Mouse (Mus musculus): Measurements from ENCODE around the gene Mgarp.
"Not testable (repeated sequence)": the region's sequence is repeated elsewhere in the genome, so short reads cannot be mapped to it uniquely, and the experiment has no call there.

Mgarp gene

DNA sequence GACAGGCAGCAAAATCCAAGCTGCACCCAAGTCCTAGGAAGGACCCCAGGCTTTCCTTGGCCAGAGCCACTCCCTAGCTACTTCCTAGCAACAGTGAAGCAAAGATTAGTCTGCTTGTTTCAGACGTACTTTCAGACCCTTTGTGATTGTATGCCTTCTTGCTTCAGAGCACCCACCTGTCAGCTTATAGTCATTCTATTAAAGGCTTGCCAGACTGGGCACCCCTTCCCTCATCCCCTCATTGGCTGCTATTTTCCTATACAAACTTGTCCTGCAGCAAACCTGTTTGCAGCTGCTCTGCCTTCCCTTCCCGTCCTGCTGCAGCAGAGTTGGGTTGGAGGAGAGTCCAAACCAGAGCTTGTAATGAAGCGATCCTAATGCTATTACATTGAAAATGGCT lies 2.1 kb upstream of the Mgarp start:
- ATAC-seq (ENCODE audit: insufficient number of reproducible peaks, low FRiP score, low TSS enrichment) = no peak

DNA sequence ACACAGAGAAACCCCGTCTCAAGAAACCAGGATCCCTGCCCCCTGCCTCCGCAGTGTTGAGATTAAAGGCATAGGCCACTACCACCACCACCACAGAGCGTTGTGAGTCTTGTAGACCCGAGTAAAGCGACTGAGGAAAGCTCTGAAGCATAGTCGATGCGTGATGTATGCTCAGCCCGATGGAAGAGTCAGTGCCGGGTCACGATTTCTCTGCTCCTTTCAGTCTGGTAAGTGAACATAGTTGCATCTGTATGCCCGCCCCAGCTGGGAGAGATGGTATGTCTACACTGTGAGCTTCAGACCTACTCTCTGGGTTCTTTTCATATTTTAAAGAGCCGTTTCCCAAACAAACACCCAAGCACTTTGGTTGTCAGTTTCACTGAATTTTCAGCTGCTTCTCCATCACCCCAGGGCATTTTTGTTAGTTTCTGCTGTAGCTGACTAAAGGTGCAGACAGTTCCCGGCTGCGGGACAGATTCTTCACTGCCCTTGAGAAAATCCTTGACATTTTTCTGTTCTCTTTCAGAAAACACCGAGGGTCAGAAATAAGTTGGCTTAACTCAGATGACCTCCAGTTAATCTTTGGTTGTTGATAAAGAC lies 1.3 kb upstream of the Mgarp start:
- no peak for ATAC-seq (ENCODE audit: insufficient number of reproducible peaks, low FRiP score, low TSS enrichment)

DNA sequence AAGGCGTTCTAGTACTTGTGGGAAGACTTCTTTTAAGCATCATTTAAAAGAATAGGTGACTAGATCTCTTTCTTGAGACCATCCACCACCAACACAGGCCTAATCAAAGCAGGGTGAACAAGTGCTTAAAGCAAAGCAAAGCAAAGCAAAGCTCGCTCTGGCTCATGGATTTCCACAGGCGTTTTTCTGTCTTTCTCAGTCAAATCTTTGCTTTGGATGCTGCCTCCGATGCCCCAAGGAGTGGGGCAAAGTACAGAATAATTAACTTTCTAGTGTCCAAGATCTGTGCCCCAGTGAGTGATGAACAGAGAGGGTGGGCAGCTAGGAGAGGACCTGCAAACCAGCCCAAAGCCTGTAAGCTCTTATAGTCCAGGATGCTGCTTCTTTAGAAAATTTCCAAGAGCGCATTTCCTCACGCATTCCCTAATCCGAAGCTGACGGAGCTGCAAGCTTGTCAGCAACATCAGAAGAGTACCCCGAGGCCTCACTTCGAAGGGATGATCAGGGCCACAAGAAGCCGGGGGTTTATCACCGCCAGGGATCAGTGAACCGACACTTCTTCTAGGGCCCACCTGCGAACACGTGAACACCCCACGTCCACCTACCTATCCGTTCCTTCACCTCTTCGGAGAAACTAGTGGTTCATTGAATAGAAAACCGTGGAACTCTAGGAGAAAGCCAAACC lies 935 bp downstream of the Mgarp start:
- no peak for ATAC-seq (ENCODE audit: insufficient number of reproducible peaks, low FRiP score, low TSS enrichment)

DNA sequence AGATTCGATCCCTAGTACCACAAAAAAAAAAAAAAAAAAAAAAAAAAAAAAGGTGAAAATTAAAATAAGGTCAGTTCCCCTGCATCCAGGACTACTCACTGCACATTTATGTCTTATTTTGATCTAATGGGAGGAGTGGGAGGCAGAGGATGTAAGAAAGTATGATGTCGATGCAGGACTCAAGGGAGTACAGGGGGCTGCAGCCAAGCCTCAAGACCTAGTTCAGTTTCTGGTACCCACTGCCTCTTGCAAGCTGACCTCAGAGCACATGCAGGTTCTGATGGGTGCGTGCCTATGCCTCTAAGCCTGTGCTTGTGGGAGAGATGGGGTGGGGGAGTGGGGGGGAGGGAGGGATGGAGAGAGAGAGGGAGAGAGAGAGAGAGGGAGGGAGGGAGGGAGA lies 1.7 kb downstream of the Mgarp start:
- no peak for ATAC-seq (ENCODE audit: insufficient number of reproducible peaks, low FRiP score, low TSS enrichment)

DNA sequence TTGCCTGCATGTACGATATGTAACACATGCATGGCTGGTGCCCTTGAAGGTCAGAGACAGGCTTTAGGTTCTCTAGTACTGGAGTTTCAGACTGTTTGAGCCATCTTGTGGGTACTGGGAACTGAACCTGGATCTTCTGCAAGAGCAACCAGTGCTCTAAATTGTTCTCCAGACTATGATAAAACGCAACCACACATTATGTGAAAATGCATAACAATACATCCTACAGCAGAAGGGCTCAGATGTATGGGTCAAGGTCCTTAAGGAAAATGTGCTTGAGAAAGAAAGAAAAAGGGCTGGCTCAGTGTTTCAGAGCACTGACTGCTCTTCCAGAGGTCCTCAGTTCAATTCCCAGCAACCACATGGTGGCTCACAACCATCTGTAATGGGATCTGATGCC lies 2.9 kb downstream of the Mgarp start:
- ATAC-seq (ENCODE audit: insufficient number of reproducible peaks, low FRiP score, low TSS enrichment) = no peak

DNA sequence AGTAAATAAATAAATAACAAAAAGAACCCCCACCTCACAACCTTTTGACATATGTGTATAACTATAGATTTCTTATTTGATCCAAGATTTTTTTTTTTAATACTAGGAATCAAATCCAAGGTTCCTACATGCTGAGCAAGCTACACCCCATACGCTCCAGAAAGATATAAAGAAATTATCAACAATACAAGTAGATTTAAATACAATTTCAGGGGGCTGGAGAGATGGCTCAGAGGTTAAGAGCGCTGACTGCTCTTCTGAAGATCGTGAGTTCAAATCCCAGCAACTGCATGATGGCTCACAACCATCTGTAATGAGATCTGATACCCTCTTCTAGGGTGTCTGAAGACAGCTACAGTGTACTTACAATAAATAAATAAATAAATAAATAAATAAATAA lies 3.5 kb downstream of the Mgarp start:
- ATAC-seq (ENCODE audit: insufficient number of reproducible peaks, low FRiP score, low TSS enrichment) = not testable (repeated sequence)

DNA sequence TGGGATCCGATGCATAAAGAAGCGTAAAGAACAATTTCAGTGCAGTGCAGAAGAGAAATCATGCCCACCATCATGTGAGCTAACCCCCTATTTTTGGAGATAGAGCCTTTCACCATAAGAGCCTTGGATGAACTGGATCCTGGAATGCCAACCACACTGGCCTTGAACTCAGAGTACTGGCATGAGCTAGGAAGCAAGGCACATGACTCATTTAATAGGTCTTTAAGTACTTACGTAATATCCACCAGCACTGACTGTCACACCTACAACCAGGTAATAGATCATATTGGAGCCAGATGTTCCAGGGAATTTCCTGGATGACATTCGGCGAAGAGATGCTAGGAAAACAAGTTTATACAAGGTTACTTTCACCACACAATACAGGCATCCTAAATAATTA lies 4.9 kb downstream of the Mgarp start:
- ATAC-seq (ENCODE audit: insufficient number of reproducible peaks, low FRiP score, low TSS enrichment) = no peak

DNA sequence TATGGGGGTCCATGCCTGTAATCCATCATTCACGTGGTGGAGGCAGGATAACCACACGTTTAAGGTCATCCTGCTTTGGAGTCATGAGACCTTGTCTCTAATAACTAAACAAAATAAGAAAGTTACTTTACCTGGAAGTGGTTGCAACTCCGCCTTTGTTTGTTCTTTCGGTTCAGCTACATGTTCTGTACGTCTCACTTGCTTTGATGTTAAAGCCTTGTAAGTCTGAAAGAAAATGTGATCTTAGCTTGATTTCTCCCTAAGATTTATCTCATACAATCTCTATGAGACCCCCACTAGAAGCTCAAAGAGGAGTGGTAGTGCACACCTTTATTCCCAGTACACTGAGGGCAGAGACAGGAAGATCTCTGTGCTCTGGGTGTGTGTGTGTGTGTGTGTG lies 5.4 kb downstream of the Mgarp start:
- no peak for ATAC-seq (ENCODE audit: insufficient number of reproducible peaks, low FRiP score, low TSS enrichment)

DNA sequence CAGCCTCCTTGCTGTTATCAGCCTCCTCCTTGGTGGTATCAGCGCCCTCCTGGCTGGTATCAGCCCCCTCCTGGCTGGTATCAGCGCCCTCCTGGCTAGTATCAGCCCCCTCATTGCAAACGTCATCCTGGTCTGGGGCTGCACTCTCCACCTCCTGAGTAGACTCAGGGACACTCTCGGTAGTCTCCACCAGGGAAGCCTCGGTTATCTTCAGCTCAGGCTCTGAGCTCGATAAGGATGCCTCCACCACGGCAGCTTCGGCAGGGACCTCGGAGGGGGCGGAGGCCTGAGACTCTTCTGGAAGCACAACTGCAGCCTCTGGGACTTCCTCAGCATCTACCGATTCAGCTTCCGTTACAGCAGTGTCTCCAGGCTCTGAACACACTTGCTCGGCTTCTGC lies 7.6 kb downstream of the Mgarp start:
- ATAC-seq (ENCODE audit: insufficient number of reproducible peaks, low FRiP score, low TSS enrichment) = no peak

DNA sequence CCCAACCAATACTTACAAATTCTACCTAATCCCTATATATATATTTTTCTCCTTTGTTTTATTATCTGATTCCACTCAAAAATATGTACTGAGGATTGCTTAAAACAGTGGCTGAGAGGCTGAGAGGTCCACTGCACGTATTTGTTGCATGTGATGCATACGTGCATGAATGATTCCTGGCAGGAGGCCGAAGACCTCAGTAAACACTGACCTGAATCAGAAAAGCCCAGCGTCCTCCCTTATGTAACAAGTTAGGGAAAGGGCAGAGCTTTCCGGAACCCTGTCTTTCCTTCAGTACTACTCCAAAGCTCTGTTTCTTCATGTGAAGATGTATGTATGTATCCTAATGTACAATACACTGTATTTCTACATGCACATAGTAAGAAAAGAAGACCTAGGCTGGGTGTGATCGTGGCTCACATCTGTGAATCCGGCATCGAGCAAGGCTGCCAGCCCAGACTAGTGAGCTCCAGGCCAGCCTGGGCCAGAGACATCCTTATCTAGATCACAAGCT lies 8.6 kb downstream of the Mgarp start:
- peak; percentile 37; the same call in 1 of the 2 replicates for ATAC-seq (ENCODE audit: insufficient number of reproducible peaks, low FRiP score, low TSS enrichment)

DNA sequence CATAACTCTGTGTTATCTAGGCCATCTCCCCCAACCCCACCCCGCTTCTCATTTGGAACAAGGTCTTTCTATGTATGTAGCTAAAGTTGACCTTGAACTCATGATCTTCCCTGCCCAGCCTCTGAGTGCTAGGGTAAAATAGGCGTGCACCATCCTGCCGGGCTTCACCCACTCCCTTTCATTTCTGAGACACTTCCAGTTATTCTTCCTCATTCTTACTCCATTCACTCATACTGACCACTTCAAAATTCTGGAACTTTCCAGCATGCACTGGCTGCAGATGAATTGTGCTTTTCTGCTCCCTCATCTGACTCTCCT lies 9.4 kb downstream of the Mgarp start:
- no peak for ATAC-seq (ENCODE audit: insufficient number of reproducible peaks, low FRiP score, low TSS enrichment)

DNA sequence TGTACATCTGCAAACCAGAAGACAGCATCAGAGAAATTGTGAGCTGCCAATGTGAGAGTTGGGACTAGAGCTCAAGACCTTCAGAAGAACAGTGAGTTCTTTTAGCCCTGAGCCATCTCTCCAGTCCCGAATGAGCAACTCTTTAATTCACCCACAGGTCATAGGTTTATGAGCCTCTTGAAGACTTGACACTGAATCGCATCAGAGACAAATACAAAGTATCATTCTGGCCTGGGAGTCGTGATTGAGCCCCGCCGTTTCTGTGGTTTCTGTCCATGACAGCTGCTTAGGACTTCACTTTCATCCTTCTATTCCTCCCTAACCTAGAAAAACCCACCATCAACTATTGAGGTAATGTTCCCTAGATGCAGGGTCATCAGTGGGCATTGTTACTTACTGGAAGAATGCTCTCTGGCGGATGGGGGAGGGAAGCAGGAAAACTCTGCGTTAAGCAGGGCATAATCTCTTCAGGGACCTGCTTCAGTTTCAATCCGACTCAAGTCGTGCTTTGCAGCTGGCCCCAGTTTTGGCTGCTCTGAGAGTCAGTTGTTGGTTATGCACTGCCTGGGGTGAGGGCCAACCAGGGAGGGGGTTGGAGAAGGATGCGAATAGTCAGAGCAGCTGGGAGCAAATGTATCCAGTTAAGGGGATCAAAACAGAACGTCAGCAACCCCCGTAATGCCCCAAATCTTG lies 10.0 kb downstream of the Mgarp start:
- no peak for ATAC-seq (ENCODE audit: insufficient number of reproducible peaks, low FRiP score, low TSS enrichment)

DNA sequence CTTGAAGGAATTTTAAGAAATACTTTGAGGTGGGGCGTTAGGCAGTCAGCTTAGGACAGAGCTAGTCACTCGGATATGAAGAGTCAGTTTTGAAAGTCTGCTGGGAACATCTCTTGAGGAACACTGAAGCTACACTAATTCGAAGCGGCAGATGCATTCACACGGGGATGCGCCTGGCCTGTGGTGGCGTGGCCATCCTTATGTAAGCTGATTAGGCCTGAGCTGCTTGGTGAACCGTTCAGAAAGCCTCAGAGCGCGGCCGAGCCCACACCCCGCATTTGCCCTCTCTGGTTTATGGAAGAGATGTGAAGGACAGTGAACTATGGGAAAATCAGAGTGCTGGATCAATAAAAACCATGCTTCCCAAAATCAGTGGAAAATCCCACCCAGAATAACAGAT lies 13.1 kb downstream of the Mgarp start:
- ATAC-seq (ENCODE audit: insufficient number of reproducible peaks, low FRiP score, low TSS enrichment) = peak; percentile 75; the same call in 1 of the 2 replicates

DNA sequence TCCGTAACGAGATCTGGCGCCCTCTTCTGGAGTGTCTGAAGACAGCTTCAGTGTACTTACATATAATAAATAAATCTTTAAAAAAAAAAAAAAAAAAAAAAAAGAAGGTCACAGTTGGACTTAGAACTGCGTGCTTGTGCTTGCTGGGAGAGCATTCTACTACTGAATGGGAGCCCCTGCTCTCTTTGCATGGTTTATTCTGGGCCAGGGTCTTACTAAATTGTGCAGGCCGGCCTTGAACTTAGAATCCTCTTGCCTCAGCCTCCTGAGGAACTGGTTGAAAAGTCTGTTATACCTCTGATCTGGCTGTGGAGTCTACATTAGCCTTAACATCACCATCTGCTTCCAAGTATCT lies 15.9 kb downstream of the Mgarp start:
- no peak for ATAC-seq (ENCODE audit: insufficient number of reproducible peaks, low FRiP score, low TSS enrichment)

DNA sequence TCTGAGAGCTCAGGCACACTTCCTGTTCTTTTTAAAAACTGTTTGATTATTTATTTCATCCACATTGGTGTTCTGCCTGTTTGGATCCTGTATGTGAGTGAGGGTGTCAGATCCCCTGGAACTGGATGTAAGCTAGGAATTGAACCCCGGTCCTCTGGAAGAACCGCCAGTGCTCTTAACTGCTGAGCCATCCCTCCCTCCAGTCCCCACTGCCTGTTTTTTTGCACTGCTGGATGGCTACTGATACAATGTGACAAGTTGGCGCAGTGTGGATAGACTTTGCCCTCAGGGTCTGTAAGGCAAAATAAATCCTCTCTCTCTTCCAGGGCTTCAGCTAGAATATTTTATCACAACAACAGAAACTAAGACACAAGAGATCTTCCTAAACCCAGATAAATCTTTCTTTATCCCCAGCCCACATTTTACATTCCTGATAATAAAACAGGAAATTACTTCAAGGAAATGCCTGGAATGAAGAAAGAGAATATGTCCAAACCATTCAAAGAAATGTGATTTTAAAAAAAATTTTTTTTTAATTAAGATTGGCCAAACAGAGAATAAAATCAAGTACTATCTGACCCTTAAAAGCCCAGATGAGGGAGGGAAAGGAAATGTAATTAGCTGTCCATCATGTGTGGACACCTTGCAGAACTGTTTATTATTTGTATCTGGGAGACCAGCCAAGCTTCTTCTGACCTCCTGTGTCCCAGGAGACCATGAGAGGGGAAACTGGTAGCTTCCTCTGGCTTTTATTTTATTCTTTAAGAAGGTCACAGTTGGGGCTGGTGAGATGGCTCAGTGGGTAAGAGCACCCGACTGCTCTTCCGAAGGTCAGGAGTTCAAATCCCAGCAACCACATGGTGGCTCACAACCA lies 16.5 kb downstream of the Mgarp start:
- ATAC-seq (ENCODE audit: insufficient number of reproducible peaks, low FRiP score, low TSS enrichment) = no peak

DNA sequence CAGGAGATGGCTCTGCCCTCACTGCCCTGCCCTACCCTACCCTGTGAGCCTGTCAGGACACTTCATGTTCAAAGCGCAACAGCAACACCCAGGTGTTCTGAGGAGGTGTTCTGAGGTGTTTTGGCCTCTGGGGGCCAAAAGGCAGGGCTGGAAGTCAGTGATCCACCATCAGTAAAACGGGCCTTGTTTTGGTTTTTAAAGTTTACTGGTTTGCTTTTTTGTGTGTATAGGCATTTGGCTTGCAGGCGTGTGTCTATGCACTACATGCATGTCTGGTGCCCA lies 17.9 kb downstream of the Mgarp start:
- no peak for ATAC-seq (ENCODE audit: insufficient number of reproducible peaks, low FRiP score, low TSS enrichment)

DNA sequence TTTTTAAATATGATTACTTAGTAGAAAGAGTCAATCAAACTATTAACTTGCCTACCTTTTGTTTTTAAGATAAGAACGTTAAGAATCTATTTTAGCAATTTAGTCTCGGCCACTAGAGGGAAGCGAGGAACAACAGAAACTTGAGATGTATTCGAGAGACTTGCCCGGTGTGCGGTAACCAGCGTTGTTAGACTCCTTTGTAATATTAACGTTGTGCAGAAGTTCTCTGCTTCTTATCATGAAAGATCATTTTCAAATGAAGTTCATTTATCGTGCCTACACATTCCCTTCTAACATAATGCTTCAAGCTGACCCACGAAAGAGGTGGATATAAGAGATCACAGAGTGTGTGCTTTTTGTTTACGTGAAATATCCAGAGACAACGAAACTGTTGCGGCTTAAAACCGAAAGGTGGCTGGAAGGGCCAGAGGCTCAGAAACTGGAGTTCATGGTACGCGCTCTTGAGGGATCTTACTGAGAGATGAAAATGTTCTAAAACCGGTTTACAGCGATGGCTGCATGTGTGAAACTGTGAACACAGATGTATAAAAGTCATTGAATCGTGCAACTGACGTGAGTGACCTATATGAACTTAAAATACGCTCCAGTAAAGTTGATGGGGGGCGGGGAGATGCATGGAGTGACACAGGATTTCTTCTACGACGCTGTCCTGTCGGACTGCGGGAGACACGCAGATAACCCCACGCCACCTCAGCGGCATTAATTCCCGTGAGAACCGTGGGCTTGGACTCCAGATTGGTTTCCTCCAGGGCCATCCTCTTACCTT lies 18.5 kb downstream of the Mgarp start:
- ATAC-seq (ENCODE audit: insufficient number of reproducible peaks, low FRiP score, low TSS enrichment) = no peak

DNA sequence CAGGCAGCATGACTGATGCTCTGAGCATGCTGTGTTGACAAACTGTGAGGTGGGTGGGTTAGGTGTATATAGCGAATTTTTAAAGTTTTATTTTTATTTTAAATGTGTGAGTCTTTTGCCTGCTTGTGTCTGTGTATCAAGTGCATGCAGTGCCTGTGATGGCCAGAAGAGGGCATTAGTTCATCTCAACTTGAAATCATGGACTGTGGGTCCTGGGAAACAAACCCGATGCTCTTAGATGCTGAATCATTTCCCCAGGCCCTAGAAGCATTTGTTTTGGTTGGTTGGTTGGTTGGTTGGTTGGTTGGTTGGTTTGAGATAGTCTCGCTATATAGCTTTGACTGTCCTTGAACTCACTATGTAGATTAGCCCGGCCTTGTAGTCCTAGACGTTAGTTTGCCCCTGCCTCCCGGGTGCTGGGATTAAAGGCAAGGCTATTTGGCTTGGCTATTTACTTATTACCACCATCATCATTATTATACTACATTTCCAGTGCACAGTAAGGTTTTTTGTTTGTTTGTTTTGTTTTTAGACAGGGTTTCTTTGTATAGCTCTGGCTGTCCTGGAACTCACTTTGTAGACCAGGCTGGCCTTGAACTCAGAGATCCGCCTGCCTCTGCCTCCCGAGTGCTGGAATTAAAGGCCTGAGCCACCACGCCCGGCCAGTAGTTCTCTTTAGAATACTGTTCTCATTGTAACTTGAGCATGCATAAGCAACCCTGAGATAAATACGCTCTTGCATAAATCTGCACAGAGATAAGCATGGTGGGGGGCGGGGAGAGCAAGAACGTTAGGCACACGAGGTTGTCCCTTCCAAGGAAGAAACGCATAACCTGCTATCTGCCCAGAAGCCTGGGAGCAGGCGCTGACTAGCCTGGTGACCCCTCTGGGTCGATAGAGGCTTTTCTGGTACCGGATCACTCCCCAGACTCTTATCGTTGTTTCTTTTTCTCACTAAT lies 21.0 kb downstream of the Mgarp start:
- no peak for ATAC-seq (ENCODE audit: insufficient number of reproducible peaks, low FRiP score, low TSS enrichment)

DNA sequence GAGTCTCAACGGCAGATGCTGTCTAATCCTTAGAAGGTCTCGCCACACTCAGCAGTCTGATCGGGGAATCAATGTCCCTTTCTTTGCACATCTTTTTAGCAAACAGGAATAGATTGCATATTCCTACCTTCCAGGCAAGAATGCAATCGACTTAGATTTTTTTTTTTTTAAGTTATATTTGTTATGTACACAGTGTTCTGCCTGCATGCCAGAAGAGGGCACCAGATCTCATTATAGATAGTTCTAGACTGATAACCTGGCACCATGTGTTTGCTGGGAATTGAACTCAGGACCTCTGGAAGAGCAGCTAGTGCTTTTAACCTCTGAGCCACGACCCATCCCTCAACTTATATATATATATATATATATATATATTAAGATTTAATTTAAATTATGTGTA lies 23.0 kb downstream of the Mgarp start:
- ATAC-seq (ENCODE audit: insufficient number of reproducible peaks, low FRiP score, low TSS enrichment) = no peak

All from cerebellum, adult (tissue).